Comparison of ENCODE assay signal across 11 mouse cellular contexts in the genomic region with DNA sequence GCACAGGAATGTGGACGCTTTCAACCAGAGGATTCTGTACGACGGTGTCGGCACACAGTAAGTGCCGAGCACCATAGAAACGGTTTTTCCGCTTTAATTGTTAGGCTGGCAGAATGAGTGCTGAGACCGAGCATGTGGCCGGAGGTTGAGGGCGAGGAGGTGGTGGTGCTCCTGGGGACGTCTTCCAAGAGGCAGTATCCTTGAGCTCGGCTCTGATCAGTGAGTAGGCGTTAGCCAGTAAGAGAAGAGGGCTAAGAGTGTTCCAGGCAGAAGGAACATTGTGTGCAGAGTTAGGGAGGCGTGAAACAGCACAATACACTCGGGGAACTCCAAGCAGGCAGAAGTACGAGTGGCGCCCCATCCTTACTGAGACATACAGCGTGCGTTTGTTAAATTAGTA.
DNase-seq lines count a peak whose midpoint lies in the region; ATAC-seq and TF ChIP-seq lines count a peak whose summit lies in the region.
"Had no signal": no experiment of that assay in that cellular context is flagged by ENCODE, and none has a peak within 500 bp of the region (broad histone marks: within the 10 kb centered on the region; RNA-seq: fewer than 3 reads in every experiment).

No protein-coding gene starts in this region.

- no peaks in the 10 kb centered on the region for H3K9me3 ChIP-seq in embryonic facial prominence, embryonic 10.5 days
- H3K9me3 ChIP-seq: heart, embryonic 10.5 days; limb, embryonic 13.5 days; neural tube, embryonic 12.5 days had no signal

- peaks cover 40% of the 10 kb centered on the region for H3K4me1 ChIP-seq in bone marrow macrophage, adult 2 months (ENCODE audit: control insufficient read depth, insufficient read depth, low read length)
- peaks cover 34% of the 10 kb centered on the region for H3K4me1 ChIP-seq in olfactory bulb, adult 2 months (ENCODE audit: control insufficient read depth, insufficient read depth, low read length)
- H3K4me1 ChIP-seq in embryonic facial prominence, embryonic 10.5 days = peaks cover 22% of the 10 kb centered on the region

- ATAC-seq in frontal cortex, adult (ENCODE audit: low TSS enrichment) = peak; percentile 54
- no peak for ATAC-seq in megakaryocyte-erythroid progenitor cell, adult 5-6 weeks (replicated peaks; ENCODE audit: low FRiP score, low TSS enrichment, poor library complexity, severe bottlenecking)
- ATAC-seq: Patski had no signal

- H3K36me3 ChIP-seq in embryonic facial prominence, embryonic 10.5 days (replicated peaks) = no peaks in the 10 kb centered on the region
- H3K36me3 ChIP-seq: heart, embryonic 10.5 days; limb, embryonic 13.5 days; neural tube, embryonic 12.5 days had no signal

- peak; percentile 81 for DNase-seq in left cerebral cortex, adult 11 months (ENCODE audit: low spot score)
- no peak for DNase-seq in left cerebral cortex, postnatal 4 days
- no peak for DNase-seq in embryonic facial prominence, embryonic 10.5 days (ENCODE audit: low spot score)

- 41% methylated on average over 19 of the region's 19 CpGs for WGBS in olfactory bulb, adult 2 months
- 90% methylated on average over 19 of the region's 19 CpGs for WGBS in embryonic facial prominence, embryonic 10.5 days

- TF ChIP-seq CTCF in bone marrow macrophage, adult 2 months (IDR thresholded peaks at IDR 0.05; ENCODE audit: low read depth, low read length) = 0 out of 2 replicates have a peak, but pooled peaks have one; percentile 3
- TF ChIP-seq CTCF in olfactory bulb, adult 2 months (IDR thresholded peaks at IDR 0.05; ENCODE audit: insufficient read depth, low read depth, low read length) = no peak

- H3K27me3 ChIP-seq in embryonic facial prominence, embryonic 10.5 days (replicated peaks; ENCODE audit: low read depth, poor library complexity, severe bottlenecking) = no peaks in the 10 kb centered on the region
- H3K27me3 ChIP-seq: neural tube, embryonic 12.5 days; Patski had no signal

- peak overlapping the region; percentile 59 for H3K27ac ChIP-seq in bone marrow macrophage, adult 2 months (ENCODE audit: insufficient read depth, low read depth, low read length)
- H3K27ac ChIP-seq in olfactory bulb, adult 2 months (ENCODE audit: insufficient read depth, low read depth, low read length) = peak overlapping the region; percentile 81
- H3K27ac ChIP-seq in embryonic facial prominence, embryonic 10.5 days (replicated peaks) = no peak overlapping the region
- H3K27ac ChIP-seq: heart, embryonic 10.5 days; limb, embryonic 13.5 days; neural tube, embryonic 12.5 days had no signal

- intact Hi-C loops in left cerebral cortex, postnatal 4 days (cut with DNase I) = no loop called here

- H3K4me3 ChIP-seq in bone marrow macrophage, adult 2 months (ENCODE audit: insufficient read depth, low read length) = no peak overlapping the region
- no peak overlapping the region for H3K4me3 ChIP-seq in olfactory bulb, adult 2 months (ENCODE audit: insufficient read depth, low read depth, low read length)
- H3K4me3 ChIP-seq in embryonic facial prominence, embryonic 10.5 days = no peak overlapping the region
- H3K4me3 ChIP-seq: heart, embryonic 10.5 days; limb, embryonic 13.5 days; neural tube, embryonic 12.5 days had no signal

- no peak for TF ChIP-seq POLR2A in bone marrow macrophage, adult 2 months (IDR thresholded peaks at IDR 0.05; ENCODE audit: borderline replicate concordance, low read depth, low read length)
- TF ChIP-seq POLR2A in olfactory bulb, adult 2 months (IDR thresholded peaks at IDR 0.05; ENCODE audit: insufficient read depth, low read depth, low read length) = no peak
